Mouse (Mus musculus) embryonic facial prominence, embryonic 13.5 days (tissue): ENCODE measurements around the gene Clcn1. TPM values are rescaled to one million over a fixed set of nuclear protein-coding genes. Genes with fewer than 3 reads are reported as not detected.

Source experiments
- ATAC-seq: fragments of 200-750 bp; cut with Nextera tagmentation; 2 replicates; pipeline ENCODE4 v1.8.0; 2017; ENCODE audit warnings: low read depth; ENCODE audit not compliant: insufficient number of reproducible peaks, insufficient read depth, low FRiP score, low TSS enrichment
- H3K27ac ChIP-seq: fragments of 300-500 bp; sonication (generic); 2 replicates; pipeline ENCODE4 v1.5.1; 2015; ENCODE audit warnings: moderate library complexity, mild to moderate bottlenecking, inconsistent platforms
- H3K27me3 ChIP-seq: fragments of 300-500 bp; sonication (generic); 2 replicates; pipeline ENCODE4 v1.6.1; 2015; ENCODE audit warnings: mild to moderate bottlenecking, inconsistent platforms
- H3K36me3 ChIP-seq: fragments of 300-500 bp; sonication (generic); 2 replicates; pipeline ENCODE4 v1.6.1; 2015; ENCODE audit warnings: mild to moderate bottlenecking, inconsistent platforms
- H3K4me1 ChIP-seq: fragments of 300-500 bp; sonication (generic); 2 replicates; pipeline ENCODE4 v1.6.1; 2015; ENCODE audit warnings: inconsistent platforms
- H3K4me2 ChIP-seq: fragments of 300-500 bp; sonication (generic); 2 replicates; pipeline ENCODE4 v1.6.1; 2015; ENCODE audit warnings: moderate library complexity, mild to moderate bottlenecking, inconsistent platforms
- H3K4me3 ChIP-seq: fragments of 300-500 bp; sonication (generic); 2 replicates; pipeline ENCODE4 v1.5.1; 2015; ENCODE audit warnings: mild to moderate bottlenecking, inconsistent platforms
- H3K9ac ChIP-seq: fragments of 300-500 bp; sonication (generic); 2 replicates; pipeline ENCODE4 v1.6.1; 2015; ENCODE audit warnings: mild to moderate bottlenecking, inconsistent platforms
- H3K9me3 ChIP-seq: fragments of 300-500 bp; sonication (generic); 2 replicates; pipeline ENCODE4 v1.6.1; 2016; ENCODE audit warnings: inconsistent platforms
- WGBS: fragments of 180-500 bp; shearing (Covaris S2); methylation state at CpG from one replicate; pipeline ENCODE4 v1.1.7; 2015; ENCODE audit warnings: mixed read lengths; 5-methylcytosine and 5-hydroxymethylcytosine counted together
- polyA plus RNA-seq: library from polyadenylated mRNA; unstranded; fragments of >200 nt; fragmentation: Nextera tagmentation; extraction: Ambion mirVana; gene quantifications from 2 replicates; pipeline ENCODE4 v1.2.1, GENCODE M21; 2015

Gene Clcn1
- polyA plus RNA-seq, 1 experiment from 2014 or later, result 0.13 TPM

GRCm38 (mm10) chr6:42362497-42362896, 76.0 kb downstream of the Clcn1 start:
- peaks cover 43% of the 10 kb centered on the region for H3K36me3 ChIP-seq
- H3K4me3 ChIP-seq, result no peak overlapping the region
- no peaks in the 10 kb centered on the region for H3K4me1 ChIP-seq
- H3K9me3 ChIP-seq, result no peaks in the 10 kb centered on the region
- no peak for ATAC-seq
- 71% methylated on average over 1 of the region's 1 CpGs for WGBS
- H3K27me3 ChIP-seq, result no peaks in the 10 kb centered on the region
- H3K27ac ChIP-seq, result no peak overlapping the region
- H3K9ac ChIP-seq, result no peak overlapping the region
- H3K4me2 ChIP-seq, result no peak overlapping the region

GRCm38 (mm10) chr6:42362974-42363373, 76.5 kb downstream of the Clcn1 start:
- 63% methylated on average over 3 of the region's 3 CpGs for WGBS
- Histone ChIP-seq H3K27ac (no peak overlapping the region), H3K9ac (no peak overlapping the region), H3K4me2 (no peak overlapping the region), H3K4me1 (no peaks in the 10 kb centered on the region), H3K27me3 (no peaks in the 10 kb centered on the region), H3K9me3 (no peaks in the 10 kb centered on the region), H3K4me3 (no peak overlapping the region), H3K36me3 (peaks cover 39% of the 10 kb centered on the region)
- no peak for ATAC-seq

- ATAC-seq, result no peak
- no peak overlapping the region for H3K4me2 ChIP-seq
- 91% methylated on average over 4 of the region's 4 CpGs for WGBS
- no peaks in the 10 kb centered on the region for H3K9me3 ChIP-seq
- no peak overlapping the region for H3K4me3 ChIP-seq
- H3K36me3 ChIP-seq, result peaks cover 28% of the 10 kb centered on the region
- H3K9ac ChIP-seq, result no peak overlapping the region
- H3K27me3 ChIP-seq, result no peaks in the 10 kb centered on the region
- no peak overlapping the region for H3K27ac ChIP-seq
- H3K4me1 ChIP-seq, result no peaks in the 10 kb centered on the region
Observed at GRCm38 (mm10) chr6:42364066-42364465, 77.6 kb downstream of the Clcn1 start.

GRCm38 (mm10) chr6:42364607-42365006, 78.1 kb downstream of the Clcn1 start:
- Histone ChIP-seq H3K36me3 (peaks cover 22% of the 10 kb centered on the region), H3K27ac (no peak overlapping the region), H3K9ac (no peak overlapping the region), H3K4me2 (no peak overlapping the region), H3K4me3 (no peak overlapping the region), H3K9me3 (no peaks in the 10 kb centered on the region), H3K4me1 (no peaks in the 10 kb centered on the region), H3K27me3 (no peaks in the 10 kb centered on the region)
- WGBS, result 89% methylated on average over 15 of the region's 15 CpGs
- ATAC-seq, result no peak

- no peaks in the 10 kb centered on the region for H3K4me1 ChIP-seq
- H3K9me3 ChIP-seq, result no peaks in the 10 kb centered on the region
- H3K9ac ChIP-seq, result no peak overlapping the region
- no peak overlapping the region for H3K4me3 ChIP-seq
- no peaks in the 10 kb centered on the region for H3K27me3 ChIP-seq
- peaks cover 16% of the 10 kb centered on the region for H3K36me3 ChIP-seq
- 90% methylated on average over 6 of the region's 6 CpGs for WGBS
- H3K4me2 ChIP-seq, result no peak overlapping the region
- no peak overlapping the region for H3K27ac ChIP-seq
- no peak for ATAC-seq
Observed at GRCm38 (mm10) chr6:42365215-42365614, 78.7 kb downstream of the Clcn1 start.

Other genes with a start within 250 kb of the Clcn1 start
- gene Sva, start 248.3 kb upstream of the Clcn1 start, polyA plus RNA-seq, result not detected in 2 replicates
- gene Tas2r139, start 145.7 kb upstream of the Clcn1 start, polyA plus RNA-seq, result not detected in 2 replicates
- gene Tas2r144, start 71.4 kb upstream of the Clcn1 start, polyA plus RNA-seq, result not detected in 2 replicates
- gene Gstk1, start 40.8 kb upstream of the Clcn1 start, polyA plus RNA-seq, result 26.5 and 30.2 TPM in 2 replicates
- gene Tmem139, start 24.7 kb upstream of the Clcn1 start, polyA plus RNA-seq, result 0.96 and 1.7 TPM in 2 replicates
- 59.5 and 69.9 TPM in 2 replicates for gene Casp2, start 21.7 kb upstream of the Clcn1 start, polyA plus RNA-seq
- 0.36 and 0.60 TPM in 2 replicates for gene Fam131b, start 38.0 kb downstream of the Clcn1 start, polyA plus RNA-seq
- 77.2 and 81.0 TPM in 2 replicates for gene Zyx, start 62.9 kb downstream of the Clcn1 start, polyA plus RNA-seq
- 10.5 and 10.8 TPM in 2 replicates for gene Epha1, start 86.6 kb downstream of the Clcn1 start, polyA plus RNA-seq
- gene Tas2r143, start 113.6 kb downstream of the Clcn1 start, polyA plus RNA-seq, result not detected in 2 replicates
- gene Tas2r135, start 118.7 kb downstream of the Clcn1 start, polyA plus RNA-seq, result not detected in 2 replicates
- gene Tas2r126, start 147.8 kb downstream of the Clcn1 start, polyA plus RNA-seq, result not detected in 2 replicates
- not detected in 2 replicates for gene Olfr458, start 178.5 kb downstream of the Clcn1 start, polyA plus RNA-seq
- gene Olfr457, start 189.7 kb downstream of the Clcn1 start, polyA plus RNA-seq, result not detected in 2 replicates
- not detected in 2 replicates for gene Olfr456, start 200.5 kb downstream of the Clcn1 start, polyA plus RNA-seq